Mouse (Mus musculus) heart, postnatal 0 days (tissue): ENCODE results near the gene Tbx21.

Experiments
- CTCF ChIP-seq: IDR thresholded peaks from 2 replicates; pipeline ENCODE4 v1.5.1; 2016; ENCODE audit warnings: antibody characterized with exemption, control low read depth, low read depth
- EP300 ChIP-seq: IDR thresholded peaks from 2 replicates; pipeline ENCODE4 v1.6.1; 2016; ENCODE audit warnings: antibody characterized with exemption, low read depth

- TF ChIP-seq CTCF = no peak
- TF ChIP-seq EP300 = no peak
Observed at GRCm38 (mm10) chr11:97139256-97139655, 24.1 kb upstream of the Tbx21 start.
